In the genomic region with DNA sequence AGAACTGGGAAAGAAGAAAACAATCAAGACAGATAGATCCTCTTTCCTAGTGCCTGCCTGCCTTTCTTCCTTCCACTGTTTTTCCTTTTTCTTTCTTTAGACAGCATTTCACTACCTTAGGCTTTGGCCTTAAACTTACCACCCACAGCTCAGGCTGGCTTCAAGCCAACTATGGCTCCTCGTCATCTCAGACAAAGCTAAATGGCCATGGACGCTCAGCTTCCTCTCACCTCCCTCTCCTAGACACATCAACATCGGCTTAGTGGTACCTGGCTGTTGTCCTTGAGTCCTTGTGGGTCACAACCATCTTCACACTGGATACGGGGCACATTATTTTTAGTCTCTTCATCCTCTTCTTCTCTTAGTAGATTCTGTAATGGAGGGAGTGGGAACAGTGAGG, we compare ENCODE assay signal across 13 mouse cellular contexts. TPM values are rescaled to one million over a fixed set of nuclear protein-coding genes. Genes with fewer than 3 reads are reported as not detected.
DNase-seq lines count a peak whose midpoint lies in the region; ATAC-seq and TF ChIP-seq lines count a peak whose summit lies in the region.
"Had no signal": no experiment of that assay in that cellular context is flagged by ENCODE, and none has a peak within 500 bp of the region (broad histone marks: within the 10 kb centered on the region; RNA-seq: fewer than 3 reads in every experiment).

No protein-coding gene starts in this region.

- TF ChIP-seq CTCF in cerebellum, adult 2 months (IDR thresholded peaks at IDR 0.05; ENCODE audit: borderline replicate concordance, insufficient read depth, low read depth, low read length), result no peak
- no peak for TF ChIP-seq CTCF in stomach, postnatal 0 days (IDR thresholded peaks at IDR 0.05; ENCODE audit: low read depth)

- H3K4me3 ChIP-seq in hindbrain, embryonic 16.5 days (ENCODE audit: low read length), result no peak overlapping the region
- no peak overlapping the region for H3K4me3 ChIP-seq in hindbrain, embryonic 11.5 days (ENCODE audit: low read depth, low read length)
- no peak overlapping the region for H3K4me3 ChIP-seq in cerebellum, adult 2 months (replicated peaks; ENCODE audit: insufficient read depth, low read depth, low read length)
- no peak overlapping the region for H3K4me3 ChIP-seq in stomach, postnatal 0 days (ENCODE audit: low read depth, low read length)
- no peak overlapping the region for H3K4me3 ChIP-seq in midbrain, embryonic 11.5 days (ENCODE audit: low read depth, low read length)

- ATAC-seq in hindbrain, embryonic 16.5 days, result 0 out of 2 replicates have a peak, but pooled peaks have one; percentile 24
- ATAC-seq in hindbrain, embryonic 11.5 days (ENCODE audit: low FRiP score), result no peak
- ATAC-seq in stomach, postnatal 0 days (ENCODE audit: low FRiP score, low TSS enrichment), result no peak
- ATAC-seq in midbrain, embryonic 11.5 days (ENCODE audit: low FRiP score), result no peak

- no peak for TF ChIP-seq POLR2A in cerebellum, adult 2 months (IDR thresholded peaks at IDR 0.05; ENCODE audit: borderline replicate concordance, insufficient read depth, low read length)

- DNase-seq in hindbrain, embryonic 11.5 days (ENCODE audit: low spot score), result no peak
- peak; percentile 67 for DNase-seq in testis, postnatal 10 days (ENCODE audit: low spot score)
- DNase-seq in testis, postnatal 14 days (ENCODE audit: low spot score), result no peak
- peak; percentile 63 to 75 for DNase-seq in cerebellum, adult 2 months
- DNase-seq in stomach, postnatal 0 days (ENCODE audit: low spot score), result no peak
- no peak for DNase-seq in gastrocnemius, postnatal 4 days (ENCODE audit: low spot score in 2 of 2)
- DNase-seq in midbrain, embryonic 11.5 days (ENCODE audit: low spot score, missing footprints), result no peak

- H3K27me3 ChIP-seq in hindbrain, embryonic 16.5 days (replicated peaks; ENCODE audit: control insufficient read depth, insufficient read depth, low read length), result no peaks in the 10 kb centered on the region
- H3K27me3 ChIP-seq in hindbrain, embryonic 11.5 days (ENCODE audit: control insufficient read depth, insufficient read depth, low read length), result no peaks in the 10 kb centered on the region
- H3K27me3 ChIP-seq in cerebellum, adult 2 months (ENCODE audit: control insufficient read depth, insufficient read depth, low read length), result no peaks in the 10 kb centered on the region
- H3K27me3 ChIP-seq in stomach, postnatal 0 days (ENCODE audit: control insufficient read depth, insufficient read depth, low read length), result no peaks in the 10 kb centered on the region
- no peaks in the 10 kb centered on the region for H3K27me3 ChIP-seq in midbrain, embryonic 11.5 days (ENCODE audit: control insufficient read depth, insufficient read depth, low read length)

- no peaks in the 10 kb centered on the region for H3K9me3 ChIP-seq in hindbrain, embryonic 16.5 days (ENCODE audit: control insufficient read depth, low read length)
- H3K9me3 ChIP-seq in hindbrain, embryonic 11.5 days (ENCODE audit: control insufficient read depth, low read length), result no peaks in the 10 kb centered on the region
- no peaks in the 10 kb centered on the region for H3K9me3 ChIP-seq in stomach, postnatal 0 days (ENCODE audit: control insufficient read depth, low read length)
- H3K9me3 ChIP-seq in midbrain, embryonic 11.5 days (ENCODE audit: control insufficient read depth, low read length), result no peaks in the 10 kb centered on the region

- peaks cover 1% of the 10 kb centered on the region; the same call in 1 of the 2 replicates for H3K4me1 ChIP-seq in hindbrain, embryonic 16.5 days (ENCODE audit: control insufficient read depth, insufficient read depth, low read depth, low read length)
- no peaks in the 10 kb centered on the region for H3K4me1 ChIP-seq in hindbrain, embryonic 11.5 days (replicated peaks; ENCODE audit: control insufficient read depth, insufficient read depth, low read length)
- H3K4me1 ChIP-seq in cerebellum, adult 2 months (ENCODE audit: control insufficient read depth, insufficient read depth, low read length), result peaks cover 11% of the 10 kb centered on the region
- no peaks in the 10 kb centered on the region for H3K4me1 ChIP-seq in stomach, postnatal 0 days (replicated peaks; ENCODE audit: control insufficient read depth, insufficient read depth)
- H3K4me1 ChIP-seq in midbrain, embryonic 11.5 days (ENCODE audit: control insufficient read depth, insufficient read depth, low read length), result peaks cover 1% of the 10 kb centered on the region

- no peak overlapping the region for H3K4me2 ChIP-seq in hindbrain, embryonic 16.5 days (ENCODE audit: low read length)
- H3K4me2 ChIP-seq in hindbrain, embryonic 11.5 days (replicated peaks; ENCODE audit: low read depth, low read length), result no peak overlapping the region
- no peak overlapping the region for H3K4me2 ChIP-seq in stomach, postnatal 0 days (replicated peaks; ENCODE audit: low read depth)
- H3K4me2 ChIP-seq in midbrain, embryonic 11.5 days, result no peak overlapping the region

- H3K9ac ChIP-seq in hindbrain, embryonic 16.5 days (ENCODE audit: low read depth, low read length), result no peak overlapping the region
- H3K9ac ChIP-seq in hindbrain, embryonic 11.5 days (ENCODE audit: low read depth, low read length), result no peak overlapping the region
- no peak overlapping the region for H3K9ac ChIP-seq in stomach, postnatal 0 days (ENCODE audit: low read length)
- no peak overlapping the region for H3K9ac ChIP-seq in midbrain, embryonic 11.5 days (ENCODE audit: low read length)
- H3K9ac ChIP-seq: liver, embryonic 14.5 days had no signal

- peaks cover 2% of the 10 kb centered on the region; the same call in 1 of the 2 replicates for H3K36me3 ChIP-seq in hindbrain, embryonic 16.5 days (ENCODE audit: control insufficient read depth, insufficient read depth, low read length)
- H3K36me3 ChIP-seq in hindbrain, embryonic 11.5 days (ENCODE audit: control insufficient read depth, insufficient read depth, low read length), result 0 out of 2 replicates have a peak, but pooled peaks cover under 1% of the 10 kb centered on the region
- H3K36me3 ChIP-seq in stomach, postnatal 0 days (ENCODE audit: control insufficient read depth, insufficient read depth, low read length), result 0 out of 2 replicates have a peak, but pooled peaks cover 4% of the 10 kb centered on the region
- H3K36me3 ChIP-seq in midbrain, embryonic 11.5 days (ENCODE audit: control insufficient read depth, insufficient read depth, low read length), result no peaks in the 10 kb centered on the region

- H3K27ac ChIP-seq in hindbrain, embryonic 16.5 days (ENCODE audit: low read depth, low read length), result no peak overlapping the region
- no peak overlapping the region for H3K27ac ChIP-seq in hindbrain, embryonic 11.5 days (ENCODE audit: low read depth, low read length)
- peak overlapping the region; percentile 52 for H3K27ac ChIP-seq in cerebellum, adult 2 months (ENCODE audit: insufficient read depth, low read length)
- peak overlapping the region; percentile 13; the same call in 1 of the 2 replicates for H3K27ac ChIP-seq in stomach, postnatal 0 days (replicated peaks)
- no peak overlapping the region for H3K27ac ChIP-seq in midbrain, embryonic 11.5 days (ENCODE audit: low read depth, low read length)
- H3K27ac ChIP-seq: liver, embryonic 14.5 days had no signal

- WGBS in hindbrain, embryonic 16.5 days, result 73% methylated on average over 4 of the region's 4 CpGs
- 89% methylated on average over 4 of the region's 4 CpGs for WGBS in hindbrain, embryonic 11.5 days
- WGBS in cerebellum, adult 2 months, result 14% methylated on average over 4 of the region's 4 CpGs
- WGBS in stomach, postnatal 0 days, result 53% methylated on average over 4 of the region's 4 CpGs
- WGBS in midbrain, embryonic 11.5 days, result 93% methylated on average over 4 of the region's 4 CpGs

- TF ChIP-seq EP300 in stomach, postnatal 0 days (optimal IDR thresholded peaks at IDR 0.05), result no peak

RNA-seq across cellular contexts. Expression of a gene that starts 1.3 kb away (rescaled TPM):
- polyA plus RNA-seq in hindbrain, embryonic 16.5 days (2015; fragmentation: Nextera tagmentation; extraction: Ambion mirVana), result 0.22 and 0.73 TPM in 2 replicates
- 0.28 TPM in 1 of 2 replicates, not detected in the other for polyA plus RNA-seq in hindbrain, embryonic 11.5 days (2014; fragmentation: Nextera tagmentation; extraction: Ambion mirVana)
- 1.2 and 1.8 TPM in 2 replicates for polyA plus RNA-seq in cerebellum, adult 2 months (2012; rRNA removed)
- polyA plus RNA-seq in stomach, postnatal 0 days (2015; fragmentation: Nextera tagmentation; extraction: Ambion mirVana), result 0.33 and 0.35 TPM in 2 replicates
- total RNA-seq in gastrocnemius, postnatal 4 days (2021), result not detected
- polyA plus RNA-seq in midbrain, embryonic 11.5 days (2014; fragmentation: Nextera tagmentation; extraction: Ambion mirVana), result not detected in 2 replicates
- polyA plus RNA-seq: neural tube, embryonic 11.5 days had no signal

RNA-seq across cellular contexts. Expression of a gene that starts 5.9 kb away (rescaled TPM):
- polyA plus RNA-seq in hindbrain, embryonic 16.5 days (2015; fragmentation: Nextera tagmentation; extraction: Ambion mirVana), result 18.2 and 20.9 TPM in 2 replicates
- polyA plus RNA-seq in hindbrain, embryonic 11.5 days (2014; fragmentation: Nextera tagmentation; extraction: Ambion mirVana), result 30.5 and 31.2 TPM in 2 replicates
- 42.6 and 48.5 TPM in 2 replicates for polyA plus RNA-seq in cerebellum, adult 2 months (2012; rRNA removed)
- 12.6 and 14.1 TPM in 2 replicates for polyA plus RNA-seq in stomach, postnatal 0 days (2015; fragmentation: Nextera tagmentation; extraction: Ambion mirVana)
- total RNA-seq in gastrocnemius, postnatal 4 days (2021), result 10 to 100 TPM; 17.2 to 19.5 TPM
- polyA plus RNA-seq in midbrain, embryonic 11.5 days (2014; fragmentation: Nextera tagmentation; extraction: Ambion mirVana), result 37.2 and 37.5 TPM in 2 replicates

RNA-seq across cellular contexts. Expression of a gene that starts 25.0 kb away (rescaled TPM):
- 196 and 202 TPM in 2 replicates for polyA plus RNA-seq in hindbrain, embryonic 16.5 days (2015; fragmentation: Nextera tagmentation; extraction: Ambion mirVana)
- 229 and 245 TPM in 2 replicates for polyA plus RNA-seq in hindbrain, embryonic 11.5 days (2014; fragmentation: Nextera tagmentation; extraction: Ambion mirVana)
- 65.3 and 65.4 TPM in 2 replicates for polyA plus RNA-seq in cerebellum, adult 2 months (2012; rRNA removed)
- polyA plus RNA-seq in stomach, postnatal 0 days (2015; fragmentation: Nextera tagmentation; extraction: Ambion mirVana), result 214 and 218 TPM in 2 replicates
- 100 to 1,000 TPM in 1 of 2 experiments, 10 to 100 TPM in 1; 94.1 to 100 TPM for total RNA-seq in gastrocnemius, postnatal 4 days (2021)
- 222 and 239 TPM in 2 replicates for polyA plus RNA-seq in midbrain, embryonic 11.5 days (2014; fragmentation: Nextera tagmentation; extraction: Ambion mirVana)

RNA-seq across cellular contexts. Expression of a gene that starts 26.9 kb away (rescaled TPM):
- 19.3 and 22.2 TPM in 2 replicates for polyA plus RNA-seq in hindbrain, embryonic 16.5 days (2015; fragmentation: Nextera tagmentation; extraction: Ambion mirVana)
- 15.4 and 17.3 TPM in 2 replicates for polyA plus RNA-seq in hindbrain, embryonic 11.5 days (2014; fragmentation: Nextera tagmentation; extraction: Ambion mirVana)
- 94.4 and 110 TPM in 2 replicates for polyA plus RNA-seq in cerebellum, adult 2 months (2012; rRNA removed)
- 7.8 and 8.6 TPM in 2 replicates for polyA plus RNA-seq in stomach, postnatal 0 days (2015; fragmentation: Nextera tagmentation; extraction: Ambion mirVana)
- 10 to 100 TPM in 1 of 2 experiments, 1 to 10 TPM in 1; 9.3 to 10.2 TPM for total RNA-seq in gastrocnemius, postnatal 4 days (2021)
- polyA plus RNA-seq in midbrain, embryonic 11.5 days (2014; fragmentation: Nextera tagmentation; extraction: Ambion mirVana), result 14.9 and 16.7 TPM in 2 replicates

RNA-seq across cellular contexts. Expression of a gene that starts 28.8 kb away (rescaled TPM):
- 0.24 TPM in 1 of 2 replicates, not detected in the other for polyA plus RNA-seq in hindbrain, embryonic 16.5 days (2015; fragmentation: Nextera tagmentation; extraction: Ambion mirVana)
- not detected in 2 replicates for polyA plus RNA-seq in hindbrain, embryonic 11.5 days (2014; fragmentation: Nextera tagmentation; extraction: Ambion mirVana)
- not detected in 2 replicates for polyA plus RNA-seq in cerebellum, adult 2 months (2012; rRNA removed)
- polyA plus RNA-seq in stomach, postnatal 0 days (2015; fragmentation: Nextera tagmentation; extraction: Ambion mirVana), result 1.1 and 2.5 TPM in 2 replicates
- 1 to 10 TPM in 1 of 2 experiments, not detected in 1; 1.6 TPM for total RNA-seq in gastrocnemius, postnatal 4 days (2021)
- polyA plus RNA-seq in midbrain, embryonic 11.5 days (2014; fragmentation: Nextera tagmentation; extraction: Ambion mirVana), result not detected in 2 replicates
- total RNA-seq: common myeloid progenitor, adult 5-6 weeks; hematopoietic stem cell, adult 5-6 weeks had no signal
- polyA plus RNA-seq: neural tube, embryonic 11.5 days; stomach, embryonic 14.5 days had no signal

Comparison
In these comparisons a context has a peak if more than half of its experiments do, and no peak if none do; other contexts are left out.
1. DNase-seq: peak in testis, postnatal 10 days (single experiment) and cerebellum, adult 2 months (2 of 2); none in hindbrain, embryonic 11.5 days (single experiment), testis, postnatal 14 days (single experiment), stomach, postnatal 0 days (single experiment), gastrocnemius, postnatal 4 days (0 of 2) and midbrain, embryonic 11.5 days (single experiment).
2. H3K27ac ChIP-seq: peak in cerebellum, adult 2 months (single experiment) and stomach, postnatal 0 days (single experiment); none in hindbrain, embryonic 16.5 days (single experiment), hindbrain, embryonic 11.5 days (single experiment) and midbrain, embryonic 11.5 days (single experiment).